Mouse (Mus musculus) mature B cell (primary cell): ENCODE measurements around the gene Ifna16.

Source experiments
- in situ Hi-C: fragments of 300-500 bp; cut with MboI; formaldehyde crosslinking; loops from 2 replicates; pipeline ENCODE4 v1.14.3; 2019

Ifna16 gene

DNA sequence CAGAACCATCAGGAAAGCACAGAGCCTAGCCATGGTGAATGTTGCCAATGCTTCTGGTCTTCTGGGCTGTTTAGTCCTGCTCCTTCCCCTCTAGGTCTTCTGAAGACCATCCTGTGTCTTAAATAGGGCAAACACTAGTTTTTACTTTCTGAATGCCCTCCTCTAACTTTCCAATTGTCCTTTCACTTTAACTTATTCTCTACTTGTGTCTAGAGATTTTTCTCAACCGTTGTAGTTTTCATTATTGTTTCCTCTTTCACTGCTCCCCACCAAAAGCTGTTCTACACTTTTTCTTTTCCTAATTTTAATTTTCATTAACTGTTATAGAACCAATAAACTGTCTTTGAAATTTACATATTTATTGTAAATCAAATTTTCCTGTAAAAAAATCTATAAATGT is at the start of gene Ifna16:
Ifna16 (minus strand) TSS at position 101 of the 400 bp plus-strand sequence.
- in situ Hi-C loops: no loop called here

DNA sequence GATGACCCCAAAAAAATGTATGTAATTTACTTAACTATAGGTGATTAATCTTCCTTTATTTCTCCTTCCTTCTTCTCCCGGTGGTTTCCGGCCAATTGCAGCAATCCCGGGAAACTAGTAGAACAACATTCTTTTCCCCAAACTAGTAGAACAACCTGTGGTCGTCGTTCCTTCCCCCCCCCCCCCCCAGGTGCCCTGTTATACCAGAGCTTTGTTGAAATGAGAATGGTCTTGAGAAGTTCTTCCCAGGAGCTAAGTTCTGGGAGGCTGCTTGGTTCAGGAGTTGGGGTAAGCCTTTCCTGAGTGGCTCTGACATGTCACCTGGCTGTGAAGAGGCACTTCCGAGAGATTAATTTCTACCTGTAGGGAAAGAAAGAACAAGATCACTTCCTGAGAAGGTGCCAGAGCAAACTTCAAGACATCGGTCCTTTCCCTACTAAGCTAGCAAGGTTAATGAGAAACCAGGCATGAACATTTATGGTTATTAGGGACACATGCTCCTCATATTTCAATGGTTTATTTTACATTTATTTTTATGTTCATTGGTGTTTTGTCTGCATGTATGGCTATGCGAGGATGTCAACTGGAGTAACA is 46.9 kb upstream of the Ifna16 start:
- in situ Hi-C loops: no loop called here

DNA sequence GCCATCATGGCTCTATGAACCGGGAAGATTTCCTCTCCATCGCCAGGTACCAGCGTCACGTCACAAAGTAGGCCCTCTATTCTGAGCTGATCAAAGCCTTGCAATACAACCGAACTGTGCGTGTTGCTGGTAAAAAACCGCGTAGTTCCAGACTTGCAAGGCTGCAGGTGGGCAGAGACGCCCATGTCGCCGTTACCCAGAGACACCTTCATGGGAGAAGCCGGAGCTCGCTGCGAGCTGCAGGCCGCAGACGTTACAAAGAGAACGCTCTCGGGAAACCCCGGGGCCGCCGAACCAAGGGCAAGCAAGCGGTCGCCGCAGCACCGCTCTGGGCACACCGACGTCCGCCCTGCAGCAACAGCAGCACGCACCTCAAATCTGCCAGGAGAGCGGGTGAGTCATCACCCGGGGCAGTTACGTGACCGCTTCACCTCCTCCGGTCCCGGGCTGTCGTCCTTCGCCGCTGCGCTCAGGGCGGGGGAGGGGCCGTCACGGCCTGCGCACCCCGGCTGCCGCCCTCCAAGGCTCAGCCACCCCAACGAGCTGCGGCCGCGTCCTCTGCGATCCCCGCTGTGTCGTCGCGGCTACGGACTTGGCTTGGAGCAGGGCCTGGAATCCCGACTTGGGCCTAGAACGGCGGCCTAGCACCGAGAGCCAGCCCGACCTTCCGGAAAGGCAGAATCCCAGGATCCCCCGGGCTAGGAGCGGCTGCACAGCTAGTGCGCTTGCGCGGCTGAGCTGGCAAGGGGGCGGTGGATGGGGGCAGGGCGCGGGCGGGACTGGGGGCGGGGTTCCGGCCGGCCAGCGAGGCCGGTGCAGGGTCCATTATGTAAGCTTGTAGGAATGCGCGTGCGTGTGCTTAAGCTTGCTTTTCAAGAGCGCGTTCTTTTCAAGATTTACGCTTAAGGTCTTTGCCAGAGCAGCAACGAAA is 45.3 kb upstream of the Ifna16 start, which contains the start of the genes Gm26566 and Klhl9:
Gm26566 (plus strand) TSS at position 15 of the 931 bp plus-strand sequence.
Klhl9 (minus strand) TSS at position 675 of the 931 bp plus-strand sequence.
- in situ Hi-C loops: no loop called here

DNA sequence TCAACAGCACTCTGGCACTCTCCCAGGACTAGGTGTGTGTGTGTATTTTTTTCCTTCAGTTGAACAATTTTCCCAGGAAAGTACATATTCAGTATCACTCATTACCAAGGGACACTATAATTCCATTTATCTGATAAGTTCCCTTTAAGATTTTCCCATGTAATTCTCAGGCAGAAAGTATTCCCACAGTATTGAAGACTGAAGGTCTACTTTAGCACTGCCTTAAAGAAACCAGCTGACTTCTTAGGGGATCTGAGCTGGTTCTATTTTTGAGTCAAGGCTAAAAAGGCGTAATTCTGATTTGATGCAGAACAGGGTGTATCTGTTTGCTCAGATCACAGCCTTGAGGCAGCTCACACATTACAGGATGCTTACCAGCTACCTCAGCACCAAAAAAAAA is 42.0 kb upstream of the Ifna16 start:
- in situ Hi-C loops: no loop called here

DNA sequence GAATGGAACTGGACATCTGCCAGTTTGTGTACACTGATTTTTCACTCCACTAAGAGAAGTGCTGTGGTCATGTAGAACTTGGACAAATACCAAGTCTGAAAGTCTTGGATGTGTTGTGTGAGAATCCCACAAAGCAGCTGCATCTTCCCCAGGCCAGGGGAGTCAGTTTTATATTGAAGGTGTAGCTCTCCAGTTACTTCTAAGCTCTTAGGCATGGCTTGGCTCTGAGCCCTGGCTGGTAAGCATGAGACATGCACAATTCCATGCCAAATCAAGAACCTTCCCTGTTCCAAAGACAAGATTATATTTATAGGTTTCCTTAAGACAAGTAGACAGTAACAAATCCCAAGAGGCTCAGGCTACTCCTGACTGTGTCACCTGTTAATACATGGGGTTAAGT is 38.3 kb upstream of the Ifna16 start:
- in situ Hi-C loops: no loop called here

DNA sequence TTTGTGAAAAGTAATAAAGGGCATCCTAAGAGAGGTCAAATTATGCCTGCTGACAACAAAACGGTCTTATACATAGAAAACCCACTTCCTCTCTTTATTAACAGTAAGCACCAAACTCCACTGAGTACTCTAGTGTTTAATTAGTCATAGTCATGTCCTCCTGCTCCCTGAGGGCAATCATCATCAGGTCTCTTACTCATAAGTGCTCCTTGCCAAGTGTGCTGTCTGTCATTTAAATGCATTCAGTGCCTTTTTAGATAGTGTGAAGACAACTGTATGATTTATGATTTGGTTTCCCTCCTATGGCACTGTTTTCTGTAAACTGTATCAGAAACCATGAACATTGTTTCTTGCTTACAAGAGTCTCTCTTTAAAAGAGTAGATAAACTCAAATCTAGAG is 37.6 kb upstream of the Ifna16 start:
- in situ Hi-C loops: no loop called here

DNA sequence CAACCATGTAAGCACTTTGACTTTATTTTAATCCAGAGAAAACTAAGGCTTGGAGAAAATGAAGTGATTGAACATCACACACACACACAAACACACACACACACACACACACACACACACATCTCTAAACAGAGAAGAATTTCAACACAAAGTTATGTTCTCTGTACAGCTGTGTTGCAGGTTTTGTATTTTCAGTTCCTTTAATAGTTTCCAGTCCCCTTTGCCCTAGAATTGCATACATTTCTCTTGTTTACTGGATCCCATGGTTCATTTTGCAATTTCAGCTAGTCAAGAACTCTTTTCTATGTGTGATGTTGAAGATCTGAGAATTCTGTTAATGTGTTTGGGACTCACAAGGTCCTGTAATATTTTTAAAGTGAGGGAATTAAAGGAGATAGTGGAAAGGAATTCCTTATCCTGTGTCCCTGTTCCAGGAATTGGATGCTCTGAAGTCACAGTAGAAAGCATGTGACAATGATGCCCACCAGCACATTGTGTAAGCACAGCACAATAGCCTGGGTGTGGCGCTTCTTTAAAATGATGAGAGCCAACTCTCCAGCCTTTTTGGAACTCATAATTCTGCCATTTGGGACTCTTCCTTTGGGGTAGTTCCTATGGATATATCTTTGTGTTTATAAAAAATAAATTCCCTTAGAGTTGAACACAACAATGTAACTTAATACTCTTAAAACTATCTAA is 30.6 kb upstream of the Ifna16 start:
- in situ Hi-C loops: no loop called here

DNA sequence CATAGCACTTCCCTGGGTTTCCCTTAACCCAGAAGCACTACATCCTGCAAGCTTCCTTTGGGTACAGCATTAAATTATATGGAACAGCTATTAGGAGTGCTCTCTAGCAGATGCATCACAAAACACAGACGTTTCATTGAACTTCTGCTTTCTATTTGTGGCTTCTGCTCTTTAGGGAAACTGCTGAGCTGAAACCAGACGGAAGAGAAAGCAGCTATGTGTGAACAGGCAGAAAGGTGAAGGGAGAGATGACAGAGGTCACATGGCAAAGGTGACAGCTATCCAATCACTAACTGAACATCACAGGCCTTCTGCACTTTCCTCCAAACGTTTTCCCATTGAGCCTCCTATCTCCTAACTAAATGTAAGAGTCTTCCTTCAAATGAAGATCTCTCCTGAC is 29.2 kb upstream of the Ifna16 start:
- in situ Hi-C loops: no loop called here

DNA sequence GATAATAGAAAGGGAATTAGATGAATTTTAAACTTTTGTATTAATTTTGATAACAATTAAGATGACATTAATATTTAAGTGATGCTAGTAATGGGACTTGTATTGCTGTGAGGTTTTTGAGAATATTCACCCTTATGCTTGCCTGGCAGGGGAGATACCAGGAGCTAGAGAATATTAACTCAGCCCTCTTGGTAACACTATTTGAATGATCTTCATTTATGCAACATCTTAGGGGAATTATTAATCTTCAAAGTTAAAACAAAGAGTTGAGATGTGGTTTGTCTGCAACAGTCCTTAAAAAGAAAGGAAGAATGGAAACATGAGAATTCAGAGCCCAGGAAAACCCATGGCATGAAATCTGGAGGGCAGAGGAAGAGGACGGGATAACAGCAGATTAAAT is 22.6 kb upstream of the Ifna16 start:
- in situ Hi-C loops: no loop called here

DNA sequence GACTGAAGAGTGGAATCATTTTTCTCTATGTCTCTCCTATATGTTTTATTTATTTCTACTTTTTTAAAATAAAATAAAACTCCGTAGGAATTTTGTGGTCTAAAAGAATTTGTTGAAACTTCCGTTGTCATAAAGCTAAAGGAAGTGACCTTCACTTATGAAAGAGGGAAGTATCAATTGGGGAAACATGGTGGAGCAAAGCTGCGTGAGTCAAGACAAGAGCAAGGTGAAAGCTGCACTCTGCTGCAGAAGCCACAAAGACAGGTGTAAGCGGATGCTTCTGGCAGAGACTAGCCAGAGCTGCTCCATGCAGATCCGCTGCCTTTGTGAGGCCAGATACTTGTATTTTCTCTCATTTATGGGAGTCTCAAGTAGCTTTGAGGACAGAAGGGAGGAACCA is 22.1 kb upstream of the Ifna16 start:
- in situ Hi-C loops: no loop called here

DNA sequence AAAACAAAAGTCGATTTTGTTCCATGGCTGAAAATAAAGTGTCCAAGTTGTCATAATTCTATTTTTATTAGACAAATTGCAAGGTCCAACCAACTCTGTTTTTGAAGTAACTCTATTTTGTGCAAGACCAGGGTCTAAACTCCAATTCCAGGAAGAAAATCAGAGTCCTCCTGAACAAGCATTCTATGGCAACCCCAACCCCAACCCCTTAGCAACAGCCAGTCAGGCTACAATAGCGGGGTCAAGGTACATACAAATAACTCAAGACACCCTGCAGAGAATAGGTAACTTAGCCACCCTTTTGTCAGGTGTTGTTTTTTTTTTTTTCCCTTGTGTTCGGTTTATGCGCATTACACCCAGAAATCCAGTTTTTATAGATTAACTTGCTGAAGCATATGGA is 21.0 kb upstream of the Ifna16 start:
- in situ Hi-C loops: no loop called here

DNA sequence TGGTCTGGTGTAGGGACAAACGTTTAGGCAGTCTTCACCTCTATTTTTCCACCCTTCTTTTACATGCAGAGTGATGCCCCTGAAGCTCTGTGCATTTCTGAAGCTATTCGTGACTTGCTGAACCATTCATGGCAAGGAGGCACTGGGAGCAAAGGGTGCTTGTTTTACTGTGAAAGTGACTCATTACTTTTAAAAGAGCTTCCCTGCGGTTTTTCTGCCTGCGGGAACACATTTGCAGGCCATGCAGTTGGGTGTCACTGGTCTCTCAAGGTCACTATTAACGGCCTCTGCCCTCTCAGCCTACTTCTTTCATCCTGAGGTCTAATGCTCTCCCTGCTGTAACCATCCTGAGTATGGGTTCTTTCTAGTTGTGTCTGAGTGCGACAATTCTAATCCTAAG is 20.4 kb upstream of the Ifna16 start:
- in situ Hi-C loops: no loop called here

DNA sequence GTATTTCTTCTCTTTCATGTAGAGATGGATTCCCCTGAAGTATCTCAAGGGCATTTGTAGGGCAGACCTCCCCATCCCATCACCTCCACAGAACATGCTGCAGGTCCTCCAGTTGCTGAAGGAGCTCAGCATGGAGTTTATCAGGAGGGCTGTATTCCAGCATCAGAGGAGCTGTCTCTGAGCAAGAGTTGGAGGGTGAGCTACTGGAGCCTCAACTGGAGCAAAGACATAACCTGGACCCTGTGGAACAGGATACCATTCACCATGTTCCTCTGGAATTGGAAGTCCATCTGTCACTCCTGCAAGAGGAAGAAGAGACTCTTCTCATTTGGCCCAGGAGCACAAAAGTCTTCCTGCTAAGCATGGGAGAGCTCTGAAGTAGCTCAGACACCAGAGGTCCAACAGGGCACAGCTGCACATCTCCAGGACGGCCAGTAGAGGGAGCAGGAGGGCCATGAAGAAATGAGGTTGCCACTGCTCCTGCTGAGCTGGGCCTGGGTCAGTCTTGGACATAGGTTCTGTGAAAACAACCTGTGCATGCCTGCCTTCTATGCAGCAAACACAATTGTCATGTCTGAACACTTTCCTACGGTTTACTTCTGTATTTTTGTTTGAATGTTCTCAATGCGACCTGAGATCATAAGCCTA is 19.6 kb upstream of the Ifna16 start:
- in situ Hi-C loops: no loop called here

DNA sequence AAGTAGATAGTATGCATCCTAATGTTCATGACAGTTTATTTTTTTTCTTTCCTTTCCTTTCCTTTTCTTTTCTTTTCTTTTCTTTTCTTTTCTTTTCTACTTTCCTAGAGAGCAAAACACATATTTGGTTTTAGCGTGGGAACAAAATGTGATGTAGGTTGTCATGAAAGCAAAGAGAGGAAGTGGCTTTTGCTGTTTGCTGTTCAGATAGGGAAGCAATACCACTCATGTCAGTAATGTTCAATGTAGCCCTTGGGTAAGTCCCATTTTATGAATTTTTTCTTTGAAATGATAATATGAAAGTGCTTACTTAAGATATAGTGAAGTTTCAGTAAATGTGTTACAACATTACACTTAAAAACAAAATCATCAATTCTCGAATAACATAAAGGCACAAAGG is 16.7 kb upstream of the Ifna16 start:
- in situ Hi-C loops: no loop called here

DNA sequence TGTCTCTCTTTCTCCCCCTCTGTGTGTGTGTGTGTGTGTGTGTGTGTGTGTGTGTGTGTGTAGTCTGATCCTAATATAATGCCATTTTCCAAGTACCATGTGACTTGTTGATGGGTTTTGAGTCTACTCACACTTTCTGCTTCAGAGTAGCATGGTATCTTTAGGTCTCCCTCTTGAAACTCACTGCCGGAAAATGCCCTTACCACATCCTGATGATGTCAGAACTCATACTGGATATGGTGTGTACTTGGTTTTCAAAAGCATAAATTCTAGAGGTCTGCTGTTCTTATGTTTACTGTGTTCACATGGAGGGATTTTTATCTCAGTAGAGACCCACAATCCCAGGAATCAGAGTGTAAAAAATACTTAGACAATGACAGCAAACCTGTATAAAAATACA is 15.8 kb upstream of the Ifna16 start:
- in situ Hi-C loops: no loop called here

DNA sequence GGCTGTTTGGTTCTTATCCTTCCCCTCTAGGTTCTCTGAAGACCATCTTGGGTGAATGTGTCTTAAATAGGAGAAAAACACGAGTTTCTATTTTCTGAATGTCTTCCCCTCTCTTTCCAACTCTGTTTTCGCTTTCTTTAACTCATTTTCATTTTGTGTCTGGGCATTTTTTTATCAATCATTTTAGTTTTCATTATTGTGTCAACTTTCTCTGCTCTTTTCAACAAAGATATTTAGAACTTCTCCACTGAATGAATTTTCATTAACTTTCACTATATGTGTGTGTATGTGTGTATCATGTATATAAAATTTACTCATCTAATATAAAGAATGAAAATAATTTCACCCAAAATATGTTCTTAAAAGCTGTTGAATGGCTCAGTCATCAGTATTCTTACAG is 14.5 kb upstream of the Ifna16 start, which contains the start of gene Ifnab:
Ifnab (minus strand) TSS at position 101 of the 400 bp plus-strand sequence.
- in situ Hi-C loops: no loop called here

DNA sequence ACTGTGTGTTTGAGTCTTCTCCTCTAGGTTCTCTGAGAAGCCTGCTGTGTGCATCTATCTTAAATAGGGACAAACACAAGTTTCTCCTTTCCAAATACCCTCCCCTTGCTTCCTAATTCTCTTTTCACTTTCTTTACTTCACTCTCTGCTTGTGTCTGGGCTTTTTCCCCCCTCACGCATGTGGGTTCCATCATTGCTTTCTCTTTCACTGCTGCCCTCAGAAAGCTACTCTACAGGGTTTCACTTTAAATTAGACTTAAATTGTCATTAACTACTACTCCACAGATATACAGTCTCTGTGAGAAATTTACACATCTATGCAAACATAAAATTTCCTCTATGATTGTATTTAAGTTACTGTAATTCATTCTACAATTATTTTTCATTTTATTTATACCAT is 7.1 kb upstream of the Ifna16 start, which contains the start of gene Ifna2:
Ifna2 (minus strand) TSS at position 101 of the 400 bp plus-strand sequence.
- in situ Hi-C loops: no loop called here

DNA sequence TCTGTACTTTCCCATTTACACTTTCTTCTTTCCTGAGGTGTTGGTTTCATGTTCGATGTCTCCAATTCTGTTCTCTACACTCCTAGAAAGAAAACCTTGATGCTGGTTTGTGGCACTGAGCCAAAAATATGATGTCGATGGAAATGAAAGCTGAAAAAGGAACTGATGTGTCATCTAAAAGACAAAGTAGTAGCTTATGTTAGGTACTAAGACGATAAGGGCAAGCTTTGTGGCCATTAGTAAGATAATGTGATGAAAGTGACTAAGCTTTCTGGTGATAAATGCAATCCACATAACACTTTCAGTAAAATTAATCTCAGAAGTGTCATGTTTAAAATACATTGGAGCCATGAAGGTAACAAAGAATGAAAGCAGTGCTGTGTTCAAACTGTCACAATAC is 4.6 kb upstream of the Ifna16 start:
- in situ Hi-C loops: no loop called here

DNA sequence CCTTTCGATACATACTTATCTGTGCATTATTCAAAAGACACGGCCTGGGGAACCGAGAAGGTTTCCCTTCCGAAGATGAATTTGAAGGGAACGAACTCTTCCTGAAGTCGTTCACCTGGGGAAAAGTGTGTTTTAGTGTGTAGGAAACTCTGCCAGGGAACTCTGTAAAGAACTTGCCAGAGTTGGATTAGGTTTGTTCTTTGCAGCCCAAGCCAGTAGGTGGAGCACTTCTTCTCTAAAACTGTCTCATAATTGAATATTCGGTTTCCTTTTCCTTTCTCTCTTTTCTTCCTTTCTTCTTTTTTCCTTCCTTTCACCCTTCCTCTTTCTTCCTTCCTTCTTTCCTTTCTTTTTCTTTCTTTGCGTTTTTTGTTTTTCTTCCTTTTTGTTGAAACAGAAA is 3.6 kb upstream of the Ifna16 start:
- in situ Hi-C loops: no loop called here

DNA sequence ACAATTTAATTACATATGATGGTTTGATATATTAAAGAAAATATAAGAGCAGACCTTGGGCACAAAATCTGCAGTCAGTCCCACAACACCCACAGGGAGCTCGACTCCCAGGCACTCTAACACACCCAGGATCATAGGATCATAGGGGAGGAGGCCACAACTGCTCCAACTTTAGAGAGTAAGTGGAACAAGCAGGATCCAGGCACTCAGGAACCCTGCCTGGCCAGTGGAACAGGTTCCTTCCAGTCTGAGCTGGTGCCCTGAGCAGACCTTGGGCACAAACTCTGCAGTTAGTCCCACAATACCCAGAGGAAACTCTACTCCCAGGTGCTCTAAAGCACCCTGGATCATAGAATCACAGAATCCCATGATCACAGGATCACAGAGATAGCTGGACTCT is 21.3 kb downstream of the Ifna16 start:
- in situ Hi-C loops: no loop called here

DNA sequence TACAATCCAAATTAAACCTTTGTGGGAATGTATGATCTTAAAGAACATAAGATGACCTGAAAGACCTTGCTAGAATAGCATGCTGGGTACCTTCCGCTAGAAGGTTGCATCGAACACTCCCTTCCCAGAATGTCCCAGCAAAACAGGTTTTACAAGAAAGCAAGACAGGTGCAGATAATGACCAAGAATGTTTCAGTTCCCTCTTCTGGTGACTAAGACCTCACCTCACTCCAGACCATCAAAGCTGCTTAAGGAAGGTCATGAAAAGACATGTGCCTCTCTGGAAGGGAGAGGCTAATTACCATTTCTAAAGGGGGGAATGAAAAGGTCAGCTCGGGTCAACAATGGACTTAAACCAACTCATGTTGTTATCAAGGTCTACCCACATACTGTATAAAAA is 23.1 kb downstream of the Ifna16 start:
- in situ Hi-C loops: no loop called here

DNA sequence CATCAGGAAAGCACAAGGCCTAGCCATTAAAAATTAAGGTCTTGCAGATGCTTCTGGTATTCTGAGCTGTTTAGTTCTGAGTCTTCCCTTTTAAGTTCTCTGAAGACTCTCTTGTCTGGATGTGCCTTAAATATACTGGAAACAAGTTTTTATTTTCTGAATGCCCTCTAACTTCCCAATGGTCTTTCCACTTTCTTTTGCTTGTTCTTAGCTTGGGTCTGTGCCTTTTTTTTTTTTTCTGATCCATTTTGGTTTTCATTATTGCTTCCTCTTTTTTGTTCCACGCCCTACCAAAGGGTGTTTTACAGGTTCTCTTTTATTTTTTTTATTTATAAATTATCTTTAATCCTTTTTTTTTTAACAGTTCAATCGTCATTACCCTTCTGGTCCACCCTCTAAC is 32.4 kb downstream of the Ifna16 start, which contains the start of gene Ifna13:
Ifna13 (minus strand) TSS at position 101 of the 400 bp plus-strand sequence.
- in situ Hi-C loops: no loop called here
